Mouse (Mus musculus) embryonic fibroblast, embryonic 13.5 days (primary cell): Measurements from ENCODE around the gene Cnnm1.

Experiments used
- CTCF ChIP-seq: IDR thresholded peaks from 2 replicates; pipeline ENCODE4 v1.5.1; 2011; ENCODE audit warnings: mild to moderate bottlenecking, control low read depth, low read length, moderate library complexity, borderline replicate concordance; ENCODE audit not compliant: insufficient read depth
- POLR2A ChIP-seq: IDR thresholded peaks from 2 replicates; pipeline ENCODE4 v1.6.1; 2011; ENCODE audit warnings: low read depth, mild to moderate bottlenecking, control low read depth, low read length, moderate library complexity

DNA sequence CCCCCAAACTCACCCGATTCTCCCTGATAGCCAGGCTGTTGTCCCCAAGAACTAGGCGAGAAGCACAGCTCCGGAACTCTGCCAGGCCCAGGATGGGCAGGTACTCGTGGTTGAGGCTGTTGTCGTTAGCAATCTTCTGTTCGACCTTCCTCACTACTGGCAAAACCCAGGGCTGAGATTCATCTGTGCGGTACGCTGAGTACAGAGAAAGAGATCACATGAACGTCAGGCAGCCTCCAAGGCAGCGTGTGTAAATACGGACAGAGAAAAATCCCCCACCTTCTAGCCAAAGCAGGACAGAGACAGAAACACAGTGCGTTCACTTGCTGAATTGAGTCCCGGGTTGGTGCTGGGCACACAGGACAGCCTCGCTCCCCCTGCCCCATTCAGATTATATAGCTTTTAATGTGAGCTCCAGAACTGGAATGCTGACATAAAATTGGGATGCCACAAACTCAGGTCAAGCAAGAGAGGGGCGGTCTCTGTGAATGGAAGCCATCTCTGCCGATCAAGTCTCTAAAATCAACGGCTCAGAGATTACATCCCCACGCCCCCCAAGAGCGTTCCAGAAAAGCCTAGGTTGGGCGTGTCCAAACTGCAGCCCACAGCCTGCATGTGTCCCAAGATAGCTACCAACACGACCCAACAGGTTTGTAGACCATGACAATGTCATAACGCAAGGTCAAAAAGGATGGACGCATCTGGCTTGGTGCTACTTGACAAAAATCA is 75.6 kb downstream of the Cnnm1 start:
- no peak for TF ChIP-seq POLR2A
- TF ChIP-seq CTCF, result no peak
